Mouse (Mus musculus): ENCODE measurements around the gene Cdk6. TPM values are rescaled to one million over a fixed set of nuclear protein-coding genes. Genes with fewer than 3 reads are reported as not detected.

Cdk6 gene
- polyA plus RNA-seq, 1 experiment from 2014 or later: 14.1 TPM

GRCm38 (mm10) chr5:3352827-3353226 is 11.5 kb downstream of the Cdk6 start:
- ATAC-seq (ENCODE audit: insufficient read depth, low FRiP score, low TSS enrichment) (no peak), DNase-seq (ENCODE audit: low spot score) (no peak)
- 87% methylated on average over 3 of the region's 3 CpGs for WGBS
- H3K27me3 ChIP-seq (ENCODE audit: control insufficient read depth, insufficient read depth, low read length): no peaks in the 10 kb centered on the region
- H3K9me3 ChIP-seq (ENCODE audit: control insufficient read depth, low read length): no peaks in the 10 kb centered on the region
- H3K9ac ChIP-seq (ENCODE audit: low read length): no peak overlapping the region
- H3K4me3 ChIP-seq (ENCODE audit: low read depth, low read length): no peak overlapping the region
- no peaks in the 10 kb centered on the region for H3K36me3 ChIP-seq (ENCODE audit: control insufficient read depth, insufficient read depth, low read length)
- H3K4me2 ChIP-seq (ENCODE audit: low read depth): no peak overlapping the region
- no peak overlapping the region for H3K27ac ChIP-seq (ENCODE audit: low read depth, low read length)
- H3K4me1 ChIP-seq (ENCODE audit: control insufficient read depth, insufficient read depth, low read length): no peaks in the 10 kb centered on the region

GRCm38 (mm10) chr5:3354307-3354706 is 13.0 kb downstream of the Cdk6 start:
- 85% methylated on average over 5 of the region's 5 CpGs for WGBS
- Histone ChIP-seq H3K4me2 (ENCODE audit: low read depth) (no peak overlapping the region), H3K36me3 (ENCODE audit: control insufficient read depth, insufficient read depth, low read length) (no peaks in the 10 kb centered on the region), H3K9ac (ENCODE audit: low read length) (no peak overlapping the region), H3K9me3 (ENCODE audit: control insufficient read depth, low read length) (no peaks in the 10 kb centered on the region), H3K27me3 (ENCODE audit: control insufficient read depth, insufficient read depth, low read length) (no peaks in the 10 kb centered on the region), H3K4me1 (ENCODE audit: control insufficient read depth, insufficient read depth, low read length) (no peaks in the 10 kb centered on the region), H3K4me3 (ENCODE audit: low read depth, low read length) (no peak overlapping the region), H3K27ac (ENCODE audit: low read depth, low read length) (no peak overlapping the region)
- no peak for DNase-seq (ENCODE audit: low spot score)
- ATAC-seq (ENCODE audit: insufficient read depth, low FRiP score, low TSS enrichment): no peak

- no peak for DNase-seq (ENCODE audit: low spot score)
- no peaks in the 10 kb centered on the region for H3K9me3 ChIP-seq (ENCODE audit: control insufficient read depth, low read length)
- H3K9ac ChIP-seq (ENCODE audit: low read length): no peak overlapping the region
- ATAC-seq (ENCODE audit: insufficient read depth, low FRiP score, low TSS enrichment): no peak
- no peaks in the 10 kb centered on the region for H3K27me3 ChIP-seq (ENCODE audit: control insufficient read depth, insufficient read depth, low read length)
- H3K4me2 ChIP-seq (ENCODE audit: low read depth): no peak overlapping the region
- H3K4me3 ChIP-seq (ENCODE audit: low read depth, low read length): no peak overlapping the region
- H3K36me3 ChIP-seq (ENCODE audit: control insufficient read depth, insufficient read depth, low read length): no peaks in the 10 kb centered on the region
- H3K4me1 ChIP-seq (ENCODE audit: control insufficient read depth, insufficient read depth, low read length): no peaks in the 10 kb centered on the region
- 94% methylated on average over 12 of the region's 12 CpGs for WGBS
- no peak overlapping the region for H3K27ac ChIP-seq (ENCODE audit: low read depth, low read length)
Measured at GRCm38 (mm10) chr5:3355032-3355536, 13.8 kb downstream of the Cdk6 start.

- WGBS: 85% methylated on average over 11 of the region's 11 CpGs
- no peak for DNase-seq (ENCODE audit: low spot score)
- Histone ChIP-seq H3K36me3 (ENCODE audit: control insufficient read depth, insufficient read depth, low read length) (no peaks in the 10 kb centered on the region), H3K4me1 (ENCODE audit: control insufficient read depth, insufficient read depth, low read length) (no peaks in the 10 kb centered on the region), H3K27me3 (ENCODE audit: control insufficient read depth, insufficient read depth, low read length) (no peaks in the 10 kb centered on the region), H3K9ac (ENCODE audit: low read length) (no peak overlapping the region), H3K4me2 (ENCODE audit: low read depth) (no peak overlapping the region), H3K9me3 (ENCODE audit: control insufficient read depth, low read length) (no peaks in the 10 kb centered on the region), H3K4me3 (ENCODE audit: low read depth, low read length) (no peak overlapping the region), H3K27ac (ENCODE audit: low read depth, low read length) (no peak overlapping the region)
- ATAC-seq (ENCODE audit: insufficient read depth, low FRiP score, low TSS enrichment): no peak
Measured at GRCm38 (mm10) chr5:3355560-3356260, 14.4 kb downstream of the Cdk6 start.

GRCm38 (mm10) chr5:3356261-3356778 is 15.0 kb downstream of the Cdk6 start:
- no peaks in the 10 kb centered on the region for H3K27me3 ChIP-seq (ENCODE audit: control insufficient read depth, insufficient read depth, low read length)
- DNase-seq (ENCODE audit: low spot score): no peak
- 84% methylated on average over 10 of the region's 10 CpGs for WGBS
- H3K4me1 ChIP-seq (ENCODE audit: control insufficient read depth, insufficient read depth, low read length): no peaks in the 10 kb centered on the region
- H3K36me3 ChIP-seq (ENCODE audit: control insufficient read depth, insufficient read depth, low read length): no peaks in the 10 kb centered on the region
- no peaks in the 10 kb centered on the region for H3K9me3 ChIP-seq (ENCODE audit: control insufficient read depth, low read length)
- H3K4me3 ChIP-seq (ENCODE audit: low read depth, low read length): no peak overlapping the region
- ATAC-seq (ENCODE audit: insufficient read depth, low FRiP score, low TSS enrichment): no peak
- H3K9ac ChIP-seq (ENCODE audit: low read length): no peak overlapping the region
- no peak overlapping the region for H3K27ac ChIP-seq (ENCODE audit: low read depth, low read length)
- H3K4me2 ChIP-seq (ENCODE audit: low read depth): no peak overlapping the region

- Histone ChIP-seq H3K9ac (ENCODE audit: low read length) (no peak overlapping the region), H3K9me3 (ENCODE audit: control insufficient read depth, low read length) (no peaks in the 10 kb centered on the region), H3K4me3 (ENCODE audit: low read depth, low read length) (no peak overlapping the region), H3K4me1 (ENCODE audit: control insufficient read depth, insufficient read depth, low read length) (no peaks in the 10 kb centered on the region), H3K36me3 (ENCODE audit: control insufficient read depth, insufficient read depth, low read length) (no peaks in the 10 kb centered on the region), H3K27ac (ENCODE audit: low read depth, low read length) (no peak overlapping the region), H3K27me3 (ENCODE audit: control insufficient read depth, insufficient read depth, low read length) (no peaks in the 10 kb centered on the region), H3K4me2 (ENCODE audit: low read depth) (no peak overlapping the region)
- WGBS: 92% methylated on average over 6 of the region's 6 CpGs
- ATAC-seq (ENCODE audit: insufficient read depth, low FRiP score, low TSS enrichment) (no peak), DNase-seq (ENCODE audit: low spot score) (no peak)
Measured at GRCm38 (mm10) chr5:3357496-3357895, 16.2 kb downstream of the Cdk6 start.

GRCm38 (mm10) chr5:3358687-3359520 is 17.6 kb downstream of the Cdk6 start:
- Histone ChIP-seq H3K27ac (ENCODE audit: low read depth, low read length) (no peak overlapping the region), H3K4me2 (ENCODE audit: low read depth) (no peak overlapping the region), H3K4me1 (ENCODE audit: control insufficient read depth, insufficient read depth, low read length) (no peaks in the 10 kb centered on the region), H3K4me3 (ENCODE audit: low read depth, low read length) (no peak overlapping the region), H3K9me3 (ENCODE audit: control insufficient read depth, low read length) (no peaks in the 10 kb centered on the region), H3K9ac (ENCODE audit: low read length) (no peak overlapping the region), H3K27me3 (ENCODE audit: control insufficient read depth, insufficient read depth, low read length) (no peaks in the 10 kb centered on the region), H3K36me3 (ENCODE audit: control insufficient read depth, insufficient read depth, low read length) (no peaks in the 10 kb centered on the region)
- ATAC-seq (ENCODE audit: insufficient read depth, low FRiP score, low TSS enrichment): no peak
- DNase-seq (ENCODE audit: low spot score): no peak
- WGBS: 86% methylated on average over 5 of the region's 5 CpGs

- H3K27me3 ChIP-seq (ENCODE audit: control insufficient read depth, insufficient read depth, low read length): no peaks in the 10 kb centered on the region
- no peak overlapping the region for H3K27ac ChIP-seq (ENCODE audit: low read depth, low read length)
- ATAC-seq (ENCODE audit: insufficient read depth, low FRiP score, low TSS enrichment): no peak
- H3K9ac ChIP-seq (ENCODE audit: low read length): no peak overlapping the region
- no peaks in the 10 kb centered on the region for H3K9me3 ChIP-seq (ENCODE audit: control insufficient read depth, low read length)
- WGBS: 89% methylated on average over 7 of the region's 7 CpGs
- H3K4me2 ChIP-seq (ENCODE audit: low read depth): no peak overlapping the region
- no peak overlapping the region for H3K4me3 ChIP-seq (ENCODE audit: low read depth, low read length)
- H3K4me1 ChIP-seq (ENCODE audit: control insufficient read depth, insufficient read depth, low read length): no peaks in the 10 kb centered on the region
- DNase-seq (ENCODE audit: low spot score): no peak
- H3K36me3 ChIP-seq (ENCODE audit: control insufficient read depth, insufficient read depth, low read length): no peaks in the 10 kb centered on the region
Measured at GRCm38 (mm10) chr5:3359914-3360313, 18.6 kb downstream of the Cdk6 start.
